Mouse (Mus musculus) liver, adult 10 weeks (tissue): Measurements from ENCODE around the gene Olfr1564. TPM values are rescaled to one million over a fixed set of nuclear protein-coding genes. Genes with fewer than 3 reads are reported as not detected.

Experiments used
- polyA plus RNA-seq: library from polyadenylated mRNA; stranded (reverse); fragments of 350-450 nt; fragmentation: Illumina TruSeq; extraction: RNeasy Lipid Tissue Mini Kit (QIAGEN cat#74804); gene quantifications from one replicate; pipeline ENCODE4 v1.2.3, GENCODE M21; 2014; ENCODE audit warnings: low read depth, low replicate concordance

The Olfr1564 gene
- not detected for polyA plus RNA-seq

DNA sequence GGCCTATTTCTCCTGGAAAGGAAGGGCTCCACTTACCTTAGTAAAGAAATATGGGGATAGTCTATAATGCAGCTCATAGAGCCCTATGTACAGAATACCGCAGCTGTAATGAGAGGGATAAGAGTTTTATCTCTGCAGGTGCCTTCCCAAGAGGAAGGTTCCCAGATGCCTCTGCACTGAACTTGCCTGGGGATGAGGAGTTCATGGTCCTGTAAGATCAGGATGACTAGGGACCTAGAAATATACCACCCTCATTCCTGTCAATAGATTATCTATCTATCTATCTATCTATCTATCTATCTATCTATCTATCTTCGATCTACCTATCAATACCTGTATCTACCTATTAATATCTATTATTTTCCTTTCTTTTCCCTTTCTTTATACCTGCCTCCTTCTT, at the start of gene Olfr1564:
TSS of gene Olfr1564 (minus strand) at position 101 of the 400 bp plus-strand sequence.

GRCm38 (mm10) chr17:33264376-33264775, 42.9 kb upstream of the Olfr1564 start, which contains the start of gene Olfr63:
Olfr63 (plus strand) TSS chr17:33264676.

GRCm38 (mm10) chr17:33254530-33255318, 33.2 kb upstream of the Olfr1564 start, which contains the start of gene Zfp955a:
Zfp955a (minus strand) TSS chr17:33255145.

DNA sequence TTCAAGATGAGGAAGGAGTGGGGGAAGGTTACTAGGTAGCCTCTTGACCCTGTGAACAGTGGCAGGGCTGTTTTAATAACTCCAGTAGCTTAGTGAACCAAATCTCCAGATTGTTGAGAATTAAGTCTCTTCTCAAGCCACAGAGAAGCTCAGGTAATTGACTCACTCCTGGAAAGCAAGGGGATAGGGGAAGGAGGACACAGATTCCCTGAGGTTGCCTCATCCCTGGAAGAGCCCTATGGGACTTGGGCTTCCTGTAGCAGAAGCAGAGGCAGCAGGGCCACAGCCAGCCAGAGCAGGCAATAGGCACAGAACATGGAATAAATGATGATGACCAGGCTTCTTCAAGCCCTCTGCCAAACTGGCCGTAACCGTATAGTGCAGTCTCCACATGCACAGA, 30.5 kb downstream of the Olfr1564 start, which contains the start of gene Olfr239:
TSS of gene Olfr239 (plus strand) at position 301 of the 400 bp plus-strand sequence.

DNA sequence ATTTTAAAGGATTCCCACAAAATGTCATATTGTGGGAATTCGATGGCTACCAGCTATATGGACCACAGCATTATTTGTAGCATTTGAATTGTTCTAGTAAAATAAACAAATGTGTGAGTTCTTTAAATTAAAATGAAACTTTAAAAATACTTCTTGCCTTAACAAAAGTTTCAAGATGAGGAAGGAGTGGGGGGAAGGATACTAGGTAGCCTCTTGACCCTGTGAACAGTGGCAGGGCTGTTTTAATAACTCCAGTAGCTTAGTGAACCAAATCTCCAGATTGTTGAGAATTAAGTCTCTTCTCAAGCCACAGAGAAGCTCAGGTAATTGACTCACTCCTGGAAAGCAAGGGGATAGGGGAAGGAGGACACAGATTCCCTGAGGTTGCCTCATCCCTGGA, 53.3 kb downstream of the Olfr1564 start, which contains the start of gene Olfr55:
TSS of gene Olfr55 (plus strand) at position 301 of the 400 bp plus-strand sequence.

Other genes with a start within 250 kb of the Olfr1564 start
- 7.5 TPM for gene Zfp952, start 228.6 kb downstream of the Olfr1564 start, polyA plus RNA-seq
- gene Zfp763, start 188.3 kb downstream of the Olfr1564 start, polyA plus RNA-seq = 5.7 TPM
- gene 4921501E09Rik, start 153.6 kb downstream of the Olfr1564 start, polyA plus RNA-seq = not detected
- 8.6 TPM for gene Zfp563, start 132.4 kb downstream of the Olfr1564 start, polyA plus RNA-seq
- gene Morc2b, start 82.0 kb downstream of the Olfr1564 start, polyA plus RNA-seq = not detected
- gene Olfr55, start 53.2 kb downstream of the Olfr1564 start, polyA plus RNA-seq = not detected
- gene Olfr239, start 30.4 kb downstream of the Olfr1564 start, polyA plus RNA-seq = not detected
- gene Zfp955a, start 33.5 kb upstream of the Olfr1564 start, polyA plus RNA-seq = 13.7 TPM
- not detected for gene Olfr63, start 43.0 kb upstream of the Olfr1564 start, polyA plus RNA-seq
- gene Zfp955b, start 67.9 kb upstream of the Olfr1564 start, polyA plus RNA-seq = 7.9 TPM
- gene Zfp81, start 137.2 kb upstream of the Olfr1564 start, polyA plus RNA-seq = 8.5 TPM
- gene Zfp101, start 173.0 kb upstream of the Olfr1564 start, polyA plus RNA-seq = 14.7 TPM
- not detected for gene Actl9, start 211.2 kb upstream of the Olfr1564 start, polyA plus RNA-seq